Mouse (Mus musculus): ENCODE results near the gene Nhsl1. TPM values are rescaled to one million over a fixed set of nuclear protein-coding genes. Genes with fewer than 3 reads are reported as not detected.

Nhsl1 gene
- 16.6 and 17.9 TPM in 2 replicates for polyA plus RNA-seq (2015; fragmentation: Nextera tagmentation; extraction: Ambion mirVana)

GRCm38 (mm10) chr10:18318916-18319481 is at the start of gene Nhsl1:
Gene Nhsl1, plus strand, starts transcription at chr10:18318985.
- Histone ChIP-seq H3K27me3 (0 out of 2 replicates have a peak, but pooled peaks cover 5% of the 10 kb centered on the region), H3K9me3 (no peaks in the 10 kb centered on the region), H3K36me3 (no peaks in the 10 kb centered on the region), H3K9ac (replicated peaks) (peak within 1 kb of the TSS; percentile 73), H3K4me2 (replicated peaks) (peak within 1 kb of the TSS; percentile 100), H3K4me3 (peak within 1 kb of the TSS; percentile 83), H3K27ac (replicated peaks) (peak within 1 kb of the TSS; percentile 37; the same call in 1 of the 2 replicates), H3K4me1 (peaks cover 13% of the 10 kb centered on the region)
- under 1% methylated on average over 63 of the region's 63 CpGs for WGBS
- ATAC-seq (replicated peaks) = peak; percentile 82

- Histone ChIP-seq H3K36me3 (no peaks in the 10 kb centered on the region), H3K4me1 (no peaks in the 10 kb centered on the region), H3K4me3 (no peak overlapping the region), H3K27me3 (no peaks in the 10 kb centered on the region), H3K9ac (replicated peaks) (no peak overlapping the region), H3K9me3 (no peaks in the 10 kb centered on the region), H3K4me2 (replicated peaks) (no peak overlapping the region), H3K27ac (replicated peaks) (no peak overlapping the region)
- WGBS = 76% methylated on average over 4 of the region's 4 CpGs
- no peak for ATAC-seq (replicated peaks)
Measured at GRCm38 (mm10) chr10:18276090-18276734, 42.6 kb upstream of the Nhsl1 start.

GRCm38 (mm10) chr10:18283991-18284390 is 34.8 kb upstream of the Nhsl1 start:
- no peak overlapping the region for H3K4me2 ChIP-seq (replicated peaks)
- H3K4me3 ChIP-seq = no peak overlapping the region
- no peaks in the 10 kb centered on the region for H3K9me3 ChIP-seq
- no peaks in the 10 kb centered on the region for H3K36me3 ChIP-seq
- 92% methylated on average over 5 of the region's 5 CpGs for WGBS
- no peaks in the 10 kb centered on the region for H3K4me1 ChIP-seq
- H3K9ac ChIP-seq (replicated peaks) = no peak overlapping the region
- H3K27ac ChIP-seq (replicated peaks) = no peak overlapping the region
- ATAC-seq (replicated peaks) = no peak
- H3K27me3 ChIP-seq = no peaks in the 10 kb centered on the region

GRCm38 (mm10) chr10:18289512-18289911 is 29.3 kb upstream of the Nhsl1 start:
- 58% methylated on average over 1 of the region's 1 CpGs for WGBS
- no peaks in the 10 kb centered on the region for H3K27me3 ChIP-seq
- no peak for ATAC-seq (replicated peaks)

GRCm38 (mm10) chr10:18305106-18305505 is 13.7 kb upstream of the Nhsl1 start:
- Histone ChIP-seq H3K9ac (replicated peaks) (no peak overlapping the region), H3K36me3 (no peaks in the 10 kb centered on the region), H3K4me1 (no peaks in the 10 kb centered on the region), H3K27me3 (no peaks in the 10 kb centered on the region), H3K4me3 (no peak overlapping the region), H3K4me2 (replicated peaks) (no peak overlapping the region), H3K9me3 (no peaks in the 10 kb centered on the region), H3K27ac (replicated peaks) (no peak overlapping the region)
- ATAC-seq (replicated peaks) = no peak
- WGBS = 84% methylated on average over 5 of the region's 5 CpGs

More at GRCm38 (mm10) chr10:18289512-18289911, 29.3 kb upstream of the Nhsl1 start:
- H3K4me2 ChIP-seq (replicated peaks) = no peak overlapping the region
- no peak overlapping the region for H3K27ac ChIP-seq (replicated peaks)
- no peak overlapping the region for H3K9ac ChIP-seq (replicated peaks)
- H3K4me1 ChIP-seq = no peaks in the 10 kb centered on the region
- H3K4me3 ChIP-seq = no peak overlapping the region
- no peaks in the 10 kb centered on the region for H3K36me3 ChIP-seq
- no peaks in the 10 kb centered on the region for H3K9me3 ChIP-seq

- Histone ChIP-seq H3K36me3 (no peaks in the 10 kb centered on the region), H3K9me3 (no peaks in the 10 kb centered on the region), H3K4me1 (peaks cover 13% of the 10 kb centered on the region), H3K27me3 (0 out of 2 replicates have a peak, but pooled peaks cover 5% of the 10 kb centered on the region), H3K4me3 (no peak overlapping the region), H3K4me2 (replicated peaks) (no peak overlapping the region), H3K27ac (replicated peaks) (no peak overlapping the region), H3K9ac (replicated peaks) (no peak overlapping the region)
- no peak for ATAC-seq (replicated peaks)
- WGBS = 77% methylated on average over 1 of the region's 1 CpGs
Measured at GRCm38 (mm10) chr10:18315071-18315470, 3.7 kb upstream of the Nhsl1 start.

GRCm38 (mm10) chr10:18317521-18317920 is 1.3 kb upstream of the Nhsl1 start:
- peaks cover 13% of the 10 kb centered on the region for H3K4me1 ChIP-seq
- H3K9ac ChIP-seq (replicated peaks) = no peak overlapping the region
- H3K4me3 ChIP-seq = peak overlapping the region; percentile 83; the same call in 1 of the 2 replicates
- no peaks in the 10 kb centered on the region for H3K36me3 ChIP-seq
- H3K27ac ChIP-seq (replicated peaks) = no peak overlapping the region
- 44% methylated on average over 10 of the region's 10 CpGs for WGBS
- ATAC-seq (replicated peaks) = no peak
- H3K27me3 ChIP-seq = 0 out of 2 replicates have a peak, but pooled peaks cover 5% of the 10 kb centered on the region
- H3K9me3 ChIP-seq = no peaks in the 10 kb centered on the region
- peak overlapping the region; percentile 100 for H3K4me2 ChIP-seq (replicated peaks)

- H3K27ac ChIP-seq (replicated peaks) = peak overlapping the region; percentile 37; the same call in 1 of the 2 replicates
Measured at GRCm38 (mm10) chr10:18317961-18318915, 547 bp upstream of the Nhsl1 start.

GRCm38 (mm10) chr10:18319691-18320090 is 906 bp downstream of the Nhsl1 start:
- no peak overlapping the region for H3K9ac ChIP-seq (replicated peaks)
- H3K27ac ChIP-seq (replicated peaks) = no peak overlapping the region
- H3K36me3 ChIP-seq = no peaks in the 10 kb centered on the region
- H3K27me3 ChIP-seq = 0 out of 2 replicates have a peak, but pooled peaks cover 5% of the 10 kb centered on the region
- no peak for ATAC-seq (replicated peaks)
- H3K4me2 ChIP-seq (replicated peaks) = peak overlapping the region; percentile 100
- peak overlapping the region; percentile 83 for H3K4me3 ChIP-seq
- whole genome bisulfite sequencing = 21% methylated on average over 4 of the region's 4 CpGs
- peaks cover 13% of the 10 kb centered on the region for H3K4me1 ChIP-seq
- no peaks in the 10 kb centered on the region for H3K9me3 ChIP-seq

More at GRCm38 (mm10) chr10:18317961-18318915, 547 bp upstream of the Nhsl1 start:
- H3K36me3 ChIP-seq = no peaks in the 10 kb centered on the region
- peaks cover 13% of the 10 kb centered on the region for H3K4me1 ChIP-seq
- no peaks in the 10 kb centered on the region for H3K9me3 ChIP-seq
- peak overlapping the region; percentile 100 for H3K4me2 ChIP-seq (replicated peaks)
- H3K9ac ChIP-seq (replicated peaks) = peak overlapping the region; percentile 73
- ATAC-seq (replicated peaks) = peak; percentile 80
- peak overlapping the region; percentile 83 for H3K4me3 ChIP-seq
- WGBS = 1% methylated on average over 78 of the region's 89 CpGs
- 0 out of 2 replicates have a peak, but pooled peaks cover 5% of the 10 kb centered on the region for H3K27me3 ChIP-seq

- Histone ChIP-seq H3K27me3 (0 out of 2 replicates have a peak, but pooled peaks cover 5% of the 10 kb centered on the region), H3K4me3 (no peak overlapping the region), H3K4me1 (peaks cover 13% of the 10 kb centered on the region), H3K4me2 (replicated peaks) (no peak overlapping the region), H3K9me3 (no peaks in the 10 kb centered on the region), H3K9ac (replicated peaks) (no peak overlapping the region), H3K27ac (replicated peaks) (no peak overlapping the region), H3K36me3 (no peaks in the 10 kb centered on the region)
- WGBS = 90% methylated on average over 6 of the region's 6 CpGs
- ATAC-seq (replicated peaks) = no peak
Measured at GRCm38 (mm10) chr10:18321861-18322260, 3.1 kb downstream of the Nhsl1 start.

- Histone ChIP-seq H3K9me3 (no peaks in the 10 kb centered on the region), H3K27ac (replicated peaks) (no peak overlapping the region), H3K4me3 (no peak overlapping the region), H3K36me3 (no peaks in the 10 kb centered on the region), H3K4me1 (peaks cover 11% of the 10 kb centered on the region), H3K4me2 (replicated peaks) (no peak overlapping the region), H3K27me3 (0 out of 2 replicates have a peak, but pooled peaks cover 5% of the 10 kb centered on the region), H3K9ac (replicated peaks) (no peak overlapping the region)
- no peak for ATAC-seq (replicated peaks)
- WGBS = 46% methylated on average over 4 of the region's 4 CpGs
Measured at GRCm38 (mm10) chr10:18323701-18324100, 4.9 kb downstream of the Nhsl1 start.
